Comparison of ENCODE assay signal across 7 mouse cellular contexts in the genomic region with DNA sequence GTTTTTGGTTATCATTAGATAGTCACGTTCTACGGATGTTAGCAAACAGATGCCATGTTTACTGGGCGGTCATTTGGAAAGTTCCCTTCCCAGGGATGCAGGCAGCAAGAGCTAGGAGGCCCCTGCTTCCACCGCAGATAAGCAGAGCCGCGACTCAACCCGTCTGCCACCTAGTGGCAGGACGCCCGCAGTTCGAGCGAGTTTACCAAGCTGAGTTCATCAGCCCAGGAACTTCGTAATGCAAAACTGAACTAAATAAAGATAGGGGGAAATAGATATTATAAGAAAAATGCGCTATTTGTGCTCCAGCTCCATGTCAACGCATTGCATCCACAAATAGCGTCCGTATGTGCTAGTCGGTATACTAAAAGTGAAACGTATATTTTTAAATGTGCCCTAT. TPM values are rescaled to one million over a fixed set of nuclear protein-coding genes. Genes with fewer than 3 reads are reported as not detected.
DNase-seq lines count a peak whose midpoint lies in the region; ATAC-seq lines count a peak whose summit lies in the region.

No protein-coding gene starts in this region.

- no peaks in the 10 kb centered on the region for H3K36me3 ChIP-seq in midbrain, embryonic 14.5 days (ENCODE audit: control insufficient read depth, insufficient read depth, low read length)

- no peaks in the 10 kb centered on the region for H3K27me3 ChIP-seq in midbrain, embryonic 14.5 days (ENCODE audit: control insufficient read depth, insufficient read depth, low read length)

- no peak overlapping the region for H3K9ac ChIP-seq in midbrain, embryonic 14.5 days (replicated peaks; ENCODE audit: low read length)

- DNase-seq in adipocyte (ENCODE audit: low spot score): peak; percentile 43
- DNase-seq in cerebellum, adult 9-11 months: peak; percentile 48
- peak; percentile 84 to 93 for DNase-seq in frontal cortex, postnatal 36 days (ENCODE audit: low spot score in 2 of 2)
- DNase-seq in hindlimb bud, embryonic 11.5 days (ENCODE audit: extremely low spot score, low read depth, low spot score): peak; percentile 33
- peak; percentile 85 to 87 for DNase-seq in left cerebral cortex, postnatal 10 days (ENCODE audit: extremely low spot score in 1 of 2, low spot score in 2 of 2)
- DNase-seq in midbrain, embryonic 14.5 days: peak; percentile 89
- peak; percentile 24 for DNase-seq in spleen, adult 12 weeks (ENCODE audit: low spot score)

- H3K4me3 ChIP-seq in midbrain, embryonic 14.5 days (replicated peaks; ENCODE audit: low read depth, low read length): no peak overlapping the region

- intact Hi-C loops in left cerebral cortex, postnatal 10 days (cut with DNase I): loop anchor here (5.0 kb wide), 1 partner anchor 111 kb away; a partner anchor contains a TSS

- no peaks in the 10 kb centered on the region for H3K4me1 ChIP-seq in midbrain, embryonic 14.5 days (ENCODE audit: control insufficient read depth, insufficient read depth, low read length)

- WGBS in midbrain, embryonic 14.5 days: 22% methylated on average over 18 of the region's 18 CpGs

- no peak for ATAC-seq in midbrain, embryonic 14.5 days (ENCODE audit: low FRiP score, low TSS enrichment)

- no peak overlapping the region for H3K27ac ChIP-seq in midbrain, embryonic 14.5 days (replicated peaks; ENCODE audit: low read depth, low read length)

- no peaks in the 10 kb centered on the region for H3K9me3 ChIP-seq in midbrain, embryonic 14.5 days (ENCODE audit: control insufficient read depth, low read length)

- H3K4me2 ChIP-seq in midbrain, embryonic 14.5 days (ENCODE audit: low read length): no peak overlapping the region

RNA-seq across cellular contexts. Expression of a gene that starts 37.5 kb away (rescaled TPM):
- not detected for total RNA-seq in left cerebral cortex, postnatal 10 days (2021)
- polyA plus RNA-seq in midbrain, embryonic 14.5 days (2014; fragmentation: Nextera tagmentation; extraction: Ambion mirVana): not detected in 2 replicates

Comparison
In these comparisons a context has a peak if more than half of its experiments do, and no peak if none do; other contexts are left out.
1. DNase-seq: peak in every context shown above with its lines; median percentile 89 in midbrain, embryonic 14.5 days; 88 in frontal cortex, postnatal 36 days; 86 in left cerebral cortex, postnatal 10 days; 48 in cerebellum, adult 9-11 months; 43 in adipocyte; 33 in hindlimb bud, embryonic 11.5 days; 24 in spleen, adult 12 weeks.